Mouse (Mus musculus): ENCODE measurements around the gene Zfp36l1.

DNA sequence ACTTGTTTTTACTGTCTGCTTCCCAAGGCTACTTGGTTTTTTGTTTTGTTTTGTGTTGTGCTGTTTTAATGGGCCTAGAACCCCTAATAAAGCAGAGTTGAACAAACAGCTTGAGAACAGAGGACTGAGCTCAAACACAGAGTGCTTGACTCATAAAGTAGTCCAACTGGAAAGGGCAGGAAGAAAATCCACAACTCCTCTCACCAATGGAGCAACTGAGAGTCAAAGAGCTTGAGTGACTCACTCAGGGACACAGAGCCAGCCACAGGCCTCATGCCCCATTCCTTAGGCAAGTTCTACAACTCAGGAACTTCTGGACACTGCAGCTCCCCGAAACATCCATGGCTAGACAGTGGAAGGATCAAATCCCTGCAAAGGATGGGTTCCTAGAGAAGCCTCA is 14.0 kb downstream of the Zfp36l1 start:
- TF ChIP-seq CTCF (IDR thresholded peaks at IDR 0.05; ENCODE audit: insufficient read depth, low read length) (no peak), POLR2A (IDR thresholded peaks at IDR 0.05; ENCODE audit: borderline replicate concordance, extremely low read depth, low read depth, low read length) (no peak)

Measured in lung, adult 2 months (tissue).